Mouse (Mus musculus): ENCODE data around the gene Eif2b3. TPM values are rescaled to one million over a fixed set of nuclear protein-coding genes. Genes with fewer than 3 reads are reported as not detected.

Gene Eif2b3
- total and polyA plus RNA-seq, 2 experiments from 2014 or later: 14.0 to 27.5 TPM

- Histone ChIP-seq H3K27ac (ENCODE audit: low read depth) (no peak overlapping the region), H3K36me3 (replicated peaks; ENCODE audit: control insufficient read depth, insufficient read depth, low read length) (peaks cover 17% of the 10 kb centered on the region; the same call in 1 of the 2 replicates), H3K27me3 (ENCODE audit: control insufficient read depth, insufficient read depth, low read length) (no peaks in the 10 kb centered on the region), H3K4me1 (ENCODE audit: control insufficient read depth, insufficient read depth) (no peaks in the 10 kb centered on the region), H3K4me3 (ENCODE audit: low read depth, low read length) (no peak overlapping the region), H3K9me3 (replicated peaks; ENCODE audit: control insufficient read depth, low read length) (no peaks in the 10 kb centered on the region), H3K4me2 (ENCODE audit: low read depth, low read length) (no peak overlapping the region), H3K9ac (replicated peaks; ENCODE audit: low read depth, low read length) (no peak overlapping the region)
- DNase-seq (ENCODE audit: low spot score): no peak
- ATAC-seq (ENCODE audit: insufficient read depth, low read depth): no peak
- WGBS: 69% methylated on average over 7 of the region's 7 CpGs
- TF ChIP-seq CTCF (IDR thresholded peaks at IDR 0.05; ENCODE audit: low read depth) (no peak), EP300 (IDR thresholded peaks at IDR 0.05; ENCODE audit: low read depth) (no peak)
These were observed 68.9 kb downstream of the Eif2b3 start for GRCm38 (mm10) chr4:117087948-117088640.

GRCm38 (mm10) chr4:117090586-117090985 is 71.4 kb downstream of the Eif2b3 start:
- no peak overlapping the region for H3K9ac ChIP-seq (replicated peaks; ENCODE audit: low read depth, low read length)
- DNase-seq (ENCODE audit: low spot score): no peak
- 75% methylated on average over 7 of the region's 7 CpGs for WGBS
- no peak overlapping the region for H3K4me3 ChIP-seq (ENCODE audit: low read depth, low read length)
- 0 out of 2 replicates have a peak, but pooled peaks cover 3% of the 10 kb centered on the region for H3K4me1 ChIP-seq (ENCODE audit: control insufficient read depth, insufficient read depth)
- no peaks in the 10 kb centered on the region for H3K9me3 ChIP-seq (replicated peaks; ENCODE audit: control insufficient read depth, low read length)
- no peak for ATAC-seq (ENCODE audit: insufficient read depth, low read depth)
- H3K27me3 ChIP-seq (ENCODE audit: control insufficient read depth, insufficient read depth, low read length): peaks cover 3% of the 10 kb centered on the region; the same call in 1 of the 2 replicates
- H3K36me3 ChIP-seq (replicated peaks; ENCODE audit: control insufficient read depth, insufficient read depth, low read length): peaks cover 17% of the 10 kb centered on the region; the same call in 1 of the 2 replicates
- TF ChIP-seq EP300 (IDR thresholded peaks at IDR 0.05; ENCODE audit: low read depth): no peak
- no peak for TF ChIP-seq CTCF (IDR thresholded peaks at IDR 0.05; ENCODE audit: low read depth)
- no peak overlapping the region for H3K4me2 ChIP-seq (ENCODE audit: low read depth, low read length)
- no peak overlapping the region for H3K27ac ChIP-seq (ENCODE audit: low read depth)

- Histone ChIP-seq H3K4me3 (ENCODE audit: low read depth, low read length) (no peak overlapping the region), H3K9me3 (replicated peaks; ENCODE audit: control insufficient read depth, low read length) (no peaks in the 10 kb centered on the region), H3K9ac (replicated peaks; ENCODE audit: low read depth, low read length) (no peak overlapping the region), H3K27me3 (ENCODE audit: control insufficient read depth, insufficient read depth, low read length) (peaks cover 6% of the 10 kb centered on the region; the same call in 1 of the 2 replicates), H3K4me2 (ENCODE audit: low read depth, low read length) (no peak overlapping the region; the same call in 1 of the 2 replicates), H3K27ac (ENCODE audit: low read depth) (no peak overlapping the region), H3K4me1 (ENCODE audit: control insufficient read depth, insufficient read depth) (peaks cover 11% of the 10 kb centered on the region; the same call in 1 of the 2 replicates), H3K36me3 (replicated peaks; ENCODE audit: control insufficient read depth, insufficient read depth, low read length) (no peaks in the 10 kb centered on the region)
- ATAC-seq (ENCODE audit: insufficient read depth, low read depth): no peak
- WGBS: 69% methylated on average over 3 of the region's 3 CpGs
- DNase-seq (ENCODE audit: low spot score): no peak
- TF ChIP-seq CTCF (IDR thresholded peaks at IDR 0.05; ENCODE audit: low read depth) (no peak), EP300 (IDR thresholded peaks at IDR 0.05; ENCODE audit: low read depth) (no peak)
These were observed 75.6 kb downstream of the Eif2b3 start for GRCm38 (mm10) chr4:117094626-117095361.

GRCm38 (mm10) chr4:117095551-117096452 is 76.6 kb downstream of the Eif2b3 start, which contains the start of gene Ptch2:
Gene Ptch2 (plus strand): TSS chr4:117096075.
- Histone ChIP-seq H3K27me3 (ENCODE audit: control insufficient read depth, insufficient read depth, low read length) (peaks cover 6% of the 10 kb centered on the region; the same call in 1 of the 2 replicates), H3K36me3 (replicated peaks; ENCODE audit: control insufficient read depth, insufficient read depth, low read length) (no peaks in the 10 kb centered on the region), H3K4me3 (ENCODE audit: low read depth, low read length) (peak within 1 kb of the TSS; percentile 56), H3K27ac (ENCODE audit: low read depth) (peak within 1 kb of the TSS; percentile 73), H3K4me1 (ENCODE audit: control insufficient read depth, insufficient read depth) (peaks cover 11% of the 10 kb centered on the region; the same call in 1 of the 2 replicates), H3K9me3 (replicated peaks; ENCODE audit: control insufficient read depth, low read length) (no peaks in the 10 kb centered on the region), H3K4me2 (ENCODE audit: low read depth, low read length) (peak within 1 kb of the TSS; percentile 81), H3K9ac (replicated peaks; ENCODE audit: low read depth, low read length) (peak within 1 kb of the TSS; percentile 55)
- DNase-seq (ENCODE audit: low spot score) (peak; percentile 27), ATAC-seq (ENCODE audit: insufficient read depth, low read depth) (peak; percentile 67)
- TF ChIP-seq EP300 (IDR thresholded peaks at IDR 0.05; ENCODE audit: low read depth): no peak
- TF ChIP-seq CTCF (IDR thresholded peaks at IDR 0.05; ENCODE audit: low read depth): no peak
- WGBS: 2% methylated on average over 49 of the region's 50 CpGs

- TF ChIP-seq EP300 (IDR thresholded peaks at IDR 0.05; ENCODE audit: low read depth): no peak
- no peak for TF ChIP-seq CTCF (IDR thresholded peaks at IDR 0.05; ENCODE audit: low read depth)
- no peak for ATAC-seq (ENCODE audit: insufficient read depth, low read depth)
- Histone ChIP-seq H3K27ac (ENCODE audit: low read depth) (peak overlapping the region; percentile 73), H3K9me3 (replicated peaks; ENCODE audit: control insufficient read depth, low read length) (no peaks in the 10 kb centered on the region), H3K4me2 (ENCODE audit: low read depth, low read length) (peak overlapping the region; percentile 81), H3K36me3 (replicated peaks; ENCODE audit: control insufficient read depth, insufficient read depth, low read length) (no peaks in the 10 kb centered on the region), H3K27me3 (ENCODE audit: control insufficient read depth, insufficient read depth, low read length) (peaks cover 6% of the 10 kb centered on the region; the same call in 1 of the 2 replicates), H3K9ac (replicated peaks; ENCODE audit: low read depth, low read length) (peak overlapping the region; percentile 55), H3K4me1 (ENCODE audit: control insufficient read depth, insufficient read depth) (peaks cover 11% of the 10 kb centered on the region; the same call in 1 of the 2 replicates), H3K4me3 (ENCODE audit: low read depth, low read length) (peak overlapping the region; percentile 56)
- WGBS: 26% methylated on average over 5 of the region's 5 CpGs
- peak; percentile 14 for DNase-seq (ENCODE audit: low spot score)
These were observed 77.5 kb downstream of the Eif2b3 start for GRCm38 (mm10) chr4:117096666-117097065.

Measured in heart, postnatal 0 days (tissue).